Mouse (Mus musculus): ENCODE measurements at regions not wholly inside any gene's neighbourhood (a gene's known extent, or its start where the extent isn't known, plus 50 kb on each side); places are given as distances from the start of the nearest gene placed in this dataset.

DNA sequence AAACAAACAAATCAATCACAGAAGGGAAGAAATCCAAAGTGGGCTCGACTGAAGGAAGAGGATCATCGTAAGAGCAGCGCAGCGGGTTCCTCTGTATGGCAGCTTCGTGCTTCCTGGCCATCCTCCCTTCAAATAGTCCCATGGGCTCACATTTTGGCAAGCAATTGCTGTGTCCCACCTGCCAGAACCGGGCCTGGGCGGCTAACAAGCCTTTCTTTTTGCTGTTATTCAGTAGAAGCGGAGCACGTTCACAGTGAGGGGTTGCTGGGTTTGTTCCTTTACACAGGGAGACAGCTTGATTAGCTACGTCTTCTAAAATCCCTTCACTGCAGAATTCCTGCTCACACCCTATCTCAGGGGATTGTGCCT, 258.6 kb upstream of the Prok2 start:
- DNase-seq (ENCODE audit: low spot score in 2 of 2): no peak

DNA sequence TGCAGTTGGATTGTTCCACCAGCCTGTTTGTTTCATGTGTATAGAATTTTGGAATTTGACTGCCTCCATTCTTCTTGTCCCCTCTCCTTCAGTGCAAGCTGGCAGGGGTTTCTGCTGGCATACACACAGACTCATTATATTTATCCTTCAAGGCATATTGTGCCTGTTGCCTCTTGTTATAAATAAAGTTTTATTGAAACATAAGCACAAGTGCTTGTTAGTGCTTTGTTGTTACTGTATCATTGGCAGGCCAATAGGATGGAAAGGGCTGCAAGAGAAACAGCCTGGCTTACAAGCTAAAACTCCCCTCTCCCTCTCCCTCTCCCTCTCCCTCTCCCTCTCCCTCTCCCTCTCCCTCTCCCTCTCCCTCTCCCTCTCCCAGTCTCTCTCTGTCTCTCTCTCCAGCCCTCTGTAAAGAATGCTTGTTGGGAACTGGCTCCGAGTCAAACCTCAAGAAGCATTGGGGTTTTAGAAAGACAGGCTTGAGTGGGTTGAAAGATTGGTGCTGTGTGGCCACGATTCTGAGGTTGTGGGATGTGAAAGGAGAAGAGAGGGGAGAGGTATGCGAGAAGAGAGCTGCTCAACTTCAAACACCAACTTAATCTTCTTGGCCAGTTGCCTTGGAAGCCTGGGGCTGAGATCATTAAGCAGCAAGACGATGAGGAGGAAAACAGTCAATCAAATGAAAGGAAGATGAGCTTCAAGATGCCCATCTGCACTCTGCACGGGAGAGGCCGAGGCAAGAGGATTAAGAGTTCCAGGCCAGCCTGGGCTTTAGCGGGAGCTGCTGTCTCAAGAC, 258.1 kb upstream of the Prok2 start:
- DNase-seq (ENCODE audit: low spot score in 2 of 2): no peak

DNA sequence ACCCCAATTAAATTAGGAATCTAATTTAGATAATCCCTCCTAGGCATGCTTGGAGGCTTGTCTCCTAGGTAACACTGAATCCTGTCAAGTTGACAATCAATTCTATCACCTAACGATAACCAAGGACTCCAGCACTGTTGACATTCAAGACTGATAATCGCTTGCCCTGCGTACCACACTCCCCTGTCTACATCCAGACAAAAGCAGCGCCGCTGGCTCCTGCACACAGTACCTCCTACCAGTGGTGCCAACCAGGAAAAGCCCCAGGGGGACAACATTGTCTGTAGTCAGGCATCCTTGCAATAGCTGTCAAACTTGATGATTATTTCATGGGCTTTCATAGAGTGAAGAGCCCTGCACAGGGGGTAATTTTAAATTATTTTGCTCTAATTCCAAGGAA, 253.4 kb upstream of the Prok2 start:
- DNase-seq (ENCODE audit: low spot score in 2 of 2): no peak

DNA sequence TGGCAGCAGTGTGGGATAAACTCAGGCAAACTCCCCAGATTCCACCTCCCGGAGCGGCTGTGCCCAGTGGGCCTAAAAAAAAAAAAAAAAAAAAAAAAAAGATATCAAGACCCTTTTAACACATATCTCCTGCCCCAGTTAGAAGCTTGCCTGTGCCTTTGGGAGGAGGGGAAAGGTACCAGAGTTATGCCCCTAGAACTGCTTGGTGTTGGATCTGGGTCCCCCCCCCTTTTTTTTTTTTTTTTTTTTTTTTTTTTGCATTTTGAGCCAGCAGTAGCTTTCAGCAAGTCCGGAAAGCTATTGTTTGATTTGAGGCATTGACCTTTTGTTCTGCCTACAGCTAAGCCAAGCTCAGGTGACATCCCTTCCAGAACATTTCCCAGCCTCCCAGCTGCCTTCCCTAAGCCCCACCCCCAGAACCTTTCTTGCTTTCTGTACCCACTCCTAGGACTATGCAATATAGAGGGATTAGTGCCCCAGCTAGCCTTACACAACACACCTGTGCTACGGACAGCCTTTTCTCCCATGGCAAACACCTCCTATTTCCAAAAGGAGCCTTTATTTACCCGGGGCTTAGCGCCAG, 252.1 kb upstream of the Prok2 start:
- no peak for DNase-seq (ENCODE audit: low spot score in 2 of 2)

DNA sequence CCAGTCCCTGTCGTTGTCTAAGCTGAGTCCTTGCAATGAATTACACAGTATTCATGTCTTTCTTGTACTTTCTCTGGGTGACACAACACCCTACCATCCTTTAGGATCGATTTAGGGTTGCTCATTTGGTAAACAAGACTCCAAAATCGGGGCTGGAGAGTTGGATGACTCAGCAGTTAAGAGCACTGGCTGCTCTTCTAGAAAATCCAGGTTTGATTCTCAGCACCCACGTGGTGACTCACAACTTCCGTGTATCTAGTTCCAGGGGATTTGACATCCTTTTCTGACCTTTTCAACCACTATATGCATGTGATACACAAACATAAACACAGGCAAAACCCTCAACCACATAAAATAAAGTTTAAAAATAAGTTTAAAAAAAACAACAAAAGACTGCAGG, 250.0 kb upstream of the Prok2 start:
- DNase-seq (ENCODE audit: low spot score in 2 of 2): no peak

DNA sequence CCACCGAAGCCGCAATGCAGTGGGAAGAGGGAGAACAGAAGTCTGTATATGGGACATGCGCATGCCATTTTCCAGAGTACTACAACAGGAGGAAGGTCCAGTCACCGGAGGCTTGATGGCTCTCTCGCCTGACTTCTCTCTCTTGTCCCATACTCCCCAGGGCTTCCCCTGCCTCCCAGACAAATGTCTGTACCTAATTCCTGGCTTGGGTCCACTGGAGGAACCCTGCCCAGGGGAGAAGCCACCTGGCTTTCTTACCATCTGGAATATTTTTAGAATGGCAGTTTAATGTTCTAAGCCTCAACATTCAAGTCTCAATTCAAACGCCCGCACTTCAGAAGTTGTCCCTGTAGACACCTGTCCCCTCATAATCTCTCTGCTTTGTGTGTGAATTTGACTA, 249.3 kb upstream of the Prok2 start:
- DNase-seq (ENCODE audit: low spot score in 2 of 2): no peak

DNA sequence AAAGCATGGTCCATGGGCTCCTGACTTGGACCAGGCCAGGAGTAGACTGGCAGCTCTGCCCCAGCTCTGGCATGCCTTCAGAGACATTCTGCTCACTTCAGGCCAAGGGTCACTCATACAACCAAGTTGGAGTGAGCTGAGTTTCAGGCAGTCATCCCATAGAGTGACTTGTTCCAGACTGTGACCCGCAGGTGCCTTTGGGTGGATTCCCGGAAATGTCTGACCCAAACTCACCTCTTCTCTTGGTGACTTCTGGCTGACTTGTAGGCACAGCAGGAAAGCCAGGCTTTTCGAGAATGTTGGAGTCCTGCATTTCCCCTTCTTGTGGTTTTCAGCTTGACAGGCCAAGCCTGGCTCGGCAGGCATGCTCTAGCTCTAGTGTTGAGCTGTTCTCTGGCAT, 248.3 kb upstream of the Prok2 start:
- DNase-seq (ENCODE audit: low spot score in 2 of 2): no peak

DNA sequence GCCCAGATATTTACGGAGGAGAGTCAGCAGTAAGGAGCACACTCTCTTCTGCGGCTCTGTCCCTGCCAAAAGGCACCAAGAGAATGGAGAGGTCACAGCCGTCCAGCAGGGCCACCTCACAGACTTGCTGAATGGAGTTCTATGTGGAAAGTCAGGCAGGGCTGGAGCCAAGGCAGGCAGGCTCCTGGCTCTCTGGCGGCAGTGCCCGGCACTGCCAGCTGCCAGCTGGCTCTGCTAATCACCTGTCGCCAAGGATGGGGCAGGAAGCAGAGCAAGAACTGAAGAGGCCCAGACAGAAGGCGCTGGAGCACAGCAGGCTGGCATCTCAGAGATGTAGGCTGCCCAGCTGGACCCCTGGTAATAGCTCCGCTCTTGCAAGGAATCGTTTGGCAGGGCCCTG, 245.2 kb upstream of the Prok2 start:
- DNase-seq (ENCODE audit: low spot score in 2 of 2): no peak

DNA sequence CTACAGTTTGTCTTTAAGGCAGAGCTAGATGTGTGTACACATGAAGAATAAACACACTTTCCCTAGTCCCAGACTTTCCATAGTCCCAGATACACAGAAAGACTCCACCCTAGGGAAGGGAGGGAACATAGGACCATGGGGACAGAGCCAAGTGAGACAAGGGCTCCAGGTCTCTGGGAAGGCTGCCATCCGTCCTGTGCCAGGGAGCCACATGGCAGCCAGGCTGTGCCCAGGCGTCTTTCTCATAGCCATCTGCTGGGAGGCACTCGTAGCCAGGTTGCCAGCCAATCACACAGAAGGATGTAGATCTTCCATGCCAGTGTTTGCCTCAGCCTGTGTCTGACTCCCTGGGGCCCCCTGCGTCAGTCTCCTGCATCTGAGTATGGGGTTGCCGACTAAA, 242.7 kb upstream of the Prok2 start:
- no peak for DNase-seq (ENCODE audit: low spot score in 2 of 2)

DNA sequence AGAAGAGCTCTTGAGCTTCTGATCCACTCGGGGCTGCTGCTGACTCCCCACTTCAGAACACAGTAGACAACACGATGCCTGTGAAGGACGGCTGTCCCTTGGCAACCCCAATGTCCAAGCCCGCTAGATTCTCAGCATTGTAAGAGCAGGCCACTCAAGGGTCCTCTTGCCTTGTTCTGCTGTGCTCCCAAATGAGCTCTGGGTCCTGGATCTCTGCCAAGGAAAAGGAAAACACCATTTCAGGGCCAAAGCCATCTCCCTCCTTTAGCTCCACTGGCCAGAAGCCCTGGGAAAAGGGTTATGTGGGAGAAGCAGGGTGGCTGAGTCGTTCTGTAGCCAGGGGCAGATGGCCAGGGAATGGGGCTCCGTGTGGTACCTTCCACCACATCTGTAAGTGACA, 241.3 kb upstream of the Prok2 start:
- DNase-seq (ENCODE audit: low spot score in 2 of 2): no peak

DNA sequence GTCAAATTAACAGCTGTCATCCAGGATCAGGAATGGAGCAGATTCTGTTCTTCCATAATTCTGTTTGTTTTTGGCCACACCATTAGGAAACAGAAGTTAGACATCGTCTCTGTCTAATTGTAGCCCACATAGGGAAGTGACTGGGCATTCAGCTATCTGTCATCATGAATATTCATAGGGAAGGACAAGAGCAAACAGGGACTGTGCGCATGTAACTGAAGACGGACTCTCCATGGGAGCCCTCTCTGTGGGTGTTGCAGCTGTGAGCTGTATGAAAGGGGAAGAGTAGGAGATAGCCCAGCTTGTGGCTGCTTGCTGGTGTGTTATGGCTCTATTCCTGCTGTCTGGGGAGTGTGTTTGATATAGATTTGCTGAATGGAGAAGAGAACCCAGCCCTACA, 238.3 kb upstream of the Prok2 start:
- DNase-seq (ENCODE audit: low spot score in 2 of 2): no peak

DNA sequence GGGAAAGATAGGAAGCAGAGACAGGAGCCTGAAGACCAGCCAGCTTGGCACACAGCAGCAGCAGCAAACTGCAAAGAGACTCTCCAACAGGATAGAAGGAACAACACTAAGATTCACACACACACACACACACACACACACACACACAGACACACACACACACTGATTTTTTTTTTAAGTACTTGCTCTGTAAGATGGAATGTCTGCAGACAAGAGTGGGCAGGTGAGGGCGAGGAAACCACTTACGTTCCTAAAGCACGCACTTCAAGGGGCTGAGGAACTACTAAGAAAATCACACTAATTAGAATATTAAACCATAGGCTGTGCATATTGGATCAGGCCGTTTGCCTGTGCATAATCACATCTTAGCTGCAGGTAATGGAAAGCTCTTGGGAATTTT, 237.8 kb upstream of the Prok2 start:
- no peak for DNase-seq (ENCODE audit: low spot score in 2 of 2)

DNA sequence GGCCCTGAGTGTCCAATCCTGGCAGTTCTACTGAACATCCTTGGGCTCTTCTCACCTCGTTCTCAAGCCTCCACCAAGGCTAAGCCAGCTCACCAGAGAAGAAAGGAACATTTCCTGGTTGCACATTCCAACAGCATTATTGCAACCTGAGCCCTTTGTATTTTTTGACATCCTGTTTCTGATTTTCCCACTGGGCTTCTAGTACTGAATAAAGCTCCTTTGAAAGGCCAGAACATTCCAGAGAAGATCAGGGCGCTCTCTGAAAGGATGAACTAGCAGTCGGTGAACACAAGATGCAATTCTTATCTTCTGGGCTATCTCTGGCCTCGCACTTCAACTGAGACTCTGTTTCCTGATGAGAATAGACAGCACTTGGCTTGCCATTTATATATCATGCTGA, 233.2 kb upstream of the Prok2 start:
- no peak for DNase-seq (ENCODE audit: low spot score in 2 of 2)

DNA sequence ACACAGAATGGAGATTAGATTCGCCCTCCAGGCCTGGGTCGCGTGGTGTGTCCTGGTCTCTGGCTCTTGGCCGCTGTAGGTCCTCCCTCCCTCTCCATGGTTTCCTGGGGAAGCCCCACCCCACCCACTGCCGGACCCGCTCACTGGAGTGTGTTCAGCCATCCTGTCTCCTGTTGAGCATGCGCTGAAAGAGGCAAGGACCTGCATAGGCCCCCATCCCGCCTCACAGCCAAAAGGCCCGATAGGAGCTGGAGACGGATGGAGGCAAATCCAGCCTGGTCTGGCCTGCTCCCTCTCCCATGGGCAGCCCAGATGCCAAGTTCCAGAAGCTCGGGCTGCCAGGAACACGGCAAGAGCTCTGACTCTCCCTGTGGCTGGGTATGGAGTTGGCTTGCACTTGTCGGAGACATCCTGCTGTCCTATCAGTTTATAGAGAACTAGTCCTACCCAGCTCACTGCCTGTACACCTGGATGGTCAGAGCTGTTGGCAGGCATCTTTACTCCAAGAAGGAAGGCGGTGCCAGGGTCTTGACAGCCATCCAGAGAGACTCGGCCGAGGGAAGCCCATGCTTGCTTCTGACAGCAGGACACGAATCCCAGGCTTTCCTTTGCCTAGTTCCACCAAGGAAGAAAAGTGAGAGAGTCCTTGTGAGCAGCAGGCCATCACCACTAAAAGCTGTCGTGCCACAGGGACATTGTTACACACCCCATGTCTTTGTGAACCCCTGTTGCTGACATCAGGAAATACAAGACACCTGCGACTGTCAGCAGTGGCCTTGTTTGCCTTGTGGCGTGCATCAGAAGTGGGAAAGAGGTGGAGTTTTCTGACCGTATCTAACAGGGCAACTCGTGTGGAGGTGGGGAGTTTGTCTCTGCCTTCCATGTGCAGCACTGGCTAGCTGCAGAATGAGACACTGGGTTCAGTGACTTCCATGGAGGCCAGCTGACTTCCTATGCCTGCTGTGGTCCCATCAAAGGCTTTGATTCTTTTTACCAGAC, 228.9 kb upstream of the Prok2 start:
- no peak for DNase-seq (ENCODE audit: low spot score in 2 of 2)

DNA sequence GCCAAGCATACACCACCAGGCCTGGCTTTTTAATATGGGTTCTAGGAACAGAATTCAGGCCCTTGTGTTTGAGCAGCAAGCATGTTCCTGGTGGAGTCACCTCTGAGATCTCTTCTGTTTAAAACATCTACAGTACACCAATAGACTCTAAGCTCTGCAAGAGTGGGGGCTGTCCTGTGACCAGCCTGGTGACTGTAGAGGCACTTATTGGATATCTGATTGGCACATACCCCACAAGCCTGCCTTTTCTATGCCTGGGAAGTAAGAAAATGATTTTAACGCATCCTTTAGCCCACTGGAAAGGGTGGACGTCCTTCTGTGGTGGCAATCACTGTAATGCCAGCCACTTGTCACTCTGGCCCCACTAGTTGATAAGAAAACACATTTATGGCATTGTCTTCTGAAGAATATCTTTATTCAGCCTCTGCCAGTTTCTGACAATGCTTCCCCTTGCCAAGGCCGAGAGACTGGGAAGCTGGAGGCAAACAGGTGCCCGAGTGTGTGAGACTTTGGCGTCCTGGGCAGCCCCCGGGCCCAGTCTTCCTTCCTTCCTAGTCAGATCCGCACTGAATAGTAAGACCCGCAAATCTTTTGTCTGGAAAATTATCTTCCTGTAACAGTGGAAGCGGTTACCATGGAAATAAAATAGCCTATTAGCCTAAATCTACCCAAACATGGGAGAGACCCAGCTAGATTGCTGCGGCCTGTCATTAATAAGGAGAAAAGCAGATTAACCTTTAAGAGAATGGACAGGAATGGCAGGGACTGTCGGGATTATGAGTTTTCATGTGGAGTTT, 228.0 kb upstream of the Prok2 start:
- no peak for DNase-seq (ENCODE audit: low spot score in 2 of 2)

DNA sequence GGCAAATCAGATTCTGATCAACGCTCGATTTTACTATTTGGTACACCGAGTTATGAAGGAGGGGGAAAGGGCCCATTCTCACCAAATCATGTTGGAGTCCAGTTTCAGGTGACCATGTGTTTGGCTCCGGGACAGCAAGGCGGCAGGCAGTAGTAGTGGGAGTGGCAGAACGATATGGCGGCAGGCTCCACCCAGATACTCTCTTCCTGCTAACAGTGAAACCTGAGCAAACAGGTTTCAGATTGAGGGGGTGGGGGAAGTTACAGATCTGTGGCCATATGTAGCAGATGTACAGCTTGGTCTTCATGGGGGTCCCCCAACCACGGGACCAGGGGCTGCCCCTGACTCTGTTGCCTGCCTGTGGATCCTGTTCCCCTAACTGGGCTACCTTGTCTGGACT, 224.6 kb upstream of the Prok2 start:
- no peak for DNase-seq (ENCODE audit: low spot score in 2 of 2)

DNA sequence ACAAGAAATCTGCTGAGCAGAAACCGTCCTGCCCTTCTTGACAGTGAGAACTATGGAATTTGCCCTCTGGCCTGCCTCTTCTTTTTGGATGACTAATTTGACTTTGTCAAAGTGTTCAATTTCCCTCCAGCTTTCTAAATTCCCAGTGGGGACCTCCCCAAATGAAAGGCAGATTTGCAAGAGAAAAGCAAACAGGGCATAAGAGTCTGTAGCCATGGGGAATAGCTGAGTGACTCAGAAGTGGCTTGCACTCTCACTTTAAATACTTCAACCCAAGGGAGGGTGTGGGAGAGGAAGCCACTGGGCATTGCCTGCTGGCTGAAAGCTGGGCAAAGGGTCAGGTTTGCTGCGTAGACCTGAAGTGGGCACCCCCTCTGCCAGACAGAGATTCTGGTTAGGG, 220.7 kb upstream of the Prok2 start:
- no peak for DNase-seq (ENCODE audit: low spot score in 2 of 2)

DNA sequence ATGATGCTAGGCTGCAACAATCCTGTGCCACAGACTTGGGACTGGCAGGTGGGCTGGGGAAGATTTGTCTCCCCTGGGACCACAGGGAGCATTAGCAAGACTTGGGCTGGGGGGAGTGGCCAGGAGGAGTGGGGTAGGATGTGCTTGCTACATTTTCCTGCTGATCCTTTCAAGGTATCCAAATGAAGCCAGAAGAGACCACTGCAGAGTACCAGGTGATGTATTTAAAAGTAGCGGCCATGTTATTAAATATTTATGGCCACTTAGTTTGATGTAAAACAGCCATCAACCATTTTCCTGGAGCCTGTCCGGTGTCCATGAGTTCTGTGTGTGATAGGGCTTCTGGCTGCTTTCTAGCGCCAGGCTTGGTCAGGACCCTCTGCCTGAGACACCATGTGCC, 220.3 kb upstream of the Prok2 start:
- no peak for DNase-seq (ENCODE audit: low spot score in 2 of 2)

DNA sequence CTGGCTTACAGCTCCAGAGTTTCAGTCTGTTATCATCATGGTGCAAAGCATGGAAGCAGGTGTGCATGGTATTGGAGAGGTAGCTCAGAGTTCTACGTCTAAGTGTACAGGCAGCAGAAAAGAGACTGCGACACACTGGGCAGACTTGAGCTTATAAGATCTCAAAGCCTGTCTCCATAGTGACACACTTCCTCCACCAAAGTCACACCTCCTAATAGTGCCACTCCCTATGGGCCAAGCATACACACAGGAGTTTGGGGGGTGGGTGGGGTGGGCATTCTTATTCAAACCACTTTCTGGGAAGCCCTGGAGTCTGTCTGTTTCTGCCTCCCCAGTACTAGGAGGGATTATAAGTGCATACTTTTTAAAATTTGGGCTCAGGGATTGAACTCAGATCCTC, 219.5 kb upstream of the Prok2 start:
- no peak for DNase-seq (ENCODE audit: low spot score in 2 of 2)

DNA sequence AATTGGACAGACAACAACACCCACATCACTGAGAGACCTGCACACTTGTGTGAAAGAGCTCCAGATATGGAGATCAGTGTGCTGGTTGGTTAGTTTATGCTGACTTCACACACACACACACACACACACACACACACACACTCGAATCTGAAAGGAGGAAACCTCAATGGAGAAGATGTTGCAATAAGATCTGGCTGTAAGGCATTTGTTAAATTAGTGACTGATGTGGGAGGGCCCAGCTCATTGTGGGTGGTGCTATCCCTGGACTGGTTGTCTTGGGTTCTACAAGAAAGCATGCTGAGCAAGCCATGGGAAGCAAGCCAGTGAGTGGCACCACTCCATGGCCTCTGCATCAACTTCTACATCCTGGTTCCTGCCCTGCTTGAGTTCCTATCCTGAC, 216.8 kb upstream of the Prok2 start:
- DNase-seq (ENCODE audit: low spot score in 2 of 2): no peak

DNA sequence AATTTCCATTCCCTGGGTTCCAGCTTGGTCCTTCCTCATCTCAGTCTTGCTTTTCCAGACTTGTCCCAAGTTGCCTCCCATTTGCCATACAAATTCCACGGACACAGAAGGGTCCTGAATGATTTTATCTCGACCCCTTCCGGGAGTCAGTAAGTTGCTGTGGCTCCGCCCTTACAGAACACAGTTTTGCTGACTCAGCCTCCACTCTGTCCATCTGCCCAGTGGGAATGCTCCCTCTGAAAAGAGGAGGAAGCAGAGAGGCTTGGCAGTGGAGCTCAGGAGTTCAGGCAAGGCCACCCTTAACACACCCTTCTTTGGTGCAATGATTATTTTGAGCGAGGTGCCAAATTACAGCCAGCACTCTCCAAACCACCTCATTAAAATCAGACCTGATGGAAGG, 213.9 kb upstream of the Prok2 start:
- DNase-seq (ENCODE audit: low spot score in 2 of 2): no peak

DNA sequence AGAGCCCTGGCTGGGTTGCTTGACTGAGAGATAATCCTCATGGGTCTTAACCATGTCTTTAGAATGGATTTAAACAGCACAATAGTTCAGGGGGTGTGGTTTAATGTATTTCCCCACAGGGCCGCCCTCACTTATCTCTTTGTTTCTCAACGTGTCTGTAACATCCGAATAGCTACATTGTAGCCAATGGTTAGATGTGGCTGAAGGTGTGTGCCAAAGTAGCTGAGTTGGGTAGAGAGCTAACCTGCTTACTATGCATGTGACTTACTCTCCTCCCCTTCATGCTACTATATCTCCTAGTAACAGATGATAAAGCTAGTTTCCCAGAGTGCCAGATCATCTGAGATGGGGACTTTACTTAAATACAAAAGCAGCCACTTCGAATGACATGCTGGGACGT, 213.2 kb upstream of the Prok2 start:
- no peak for DNase-seq (ENCODE audit: low spot score in 2 of 2)
